Mouse (Mus musculus): ENCODE results near the gene Hapln4.

DNA sequence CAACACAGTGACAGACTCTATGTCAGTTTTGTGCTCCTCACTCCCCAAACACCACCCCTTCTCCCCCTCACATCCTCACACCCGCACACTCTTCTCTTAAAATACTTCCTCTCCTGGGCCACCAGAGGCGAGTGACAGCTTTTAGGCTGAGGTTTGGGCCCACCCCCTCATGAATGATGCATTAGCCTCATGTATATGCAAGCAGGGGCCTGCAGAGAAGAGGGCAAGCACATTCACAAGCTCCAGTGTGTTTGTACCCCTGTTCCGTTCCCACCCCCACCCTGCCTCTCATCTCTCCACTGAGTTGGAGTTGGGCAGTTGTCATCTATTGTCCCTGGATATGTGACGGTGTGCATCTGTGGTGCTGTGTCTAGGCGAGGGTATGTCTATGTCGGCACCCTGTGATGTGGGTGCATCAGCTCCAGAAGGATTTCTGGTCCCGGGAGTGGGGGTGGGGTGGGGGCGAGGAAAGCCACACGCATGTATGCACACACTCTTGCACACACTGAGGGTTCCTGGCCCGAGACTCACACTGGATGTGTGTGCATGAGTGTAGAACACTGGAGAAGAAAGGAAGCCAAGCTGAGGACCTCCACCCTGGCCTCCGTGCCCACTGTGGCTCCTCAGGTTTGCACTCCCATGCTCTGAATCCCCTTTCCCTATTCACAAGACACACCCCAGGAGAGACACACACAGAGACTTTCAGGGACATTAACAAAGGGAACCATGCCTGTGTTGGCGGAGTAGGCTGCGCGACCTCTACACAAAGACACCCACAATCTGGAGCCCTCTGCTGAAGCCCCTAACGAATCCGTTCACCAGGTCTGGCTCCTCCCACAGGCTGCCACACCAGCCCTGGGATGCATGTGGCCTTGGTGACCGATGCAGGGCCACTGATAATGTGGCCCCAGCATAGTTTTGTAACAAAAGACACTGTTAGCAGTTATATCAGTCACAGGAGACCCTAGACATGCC lies 35.8 kb downstream of the Hapln4 start:
- TF ChIP-seq CTCF (IDR thresholded peaks at IDR 0.05; ENCODE audit: insufficient read depth, low read depth, low read length): no peak
- no peak for TF ChIP-seq POLR2A (IDR thresholded peaks at IDR 0.05; ENCODE audit: insufficient read depth, low read depth, low read length)

Measured in olfactory bulb, adult 2 months (tissue).